Mouse (Mus musculus) WW6 (cell line): ENCODE results near the gene Nrbf2.

Experiments
- DNase-seq: peaks from one replicate; pipeline ENCODE4 v3.0.0-alpha.2; 2013; ENCODE audit warnings: low read depth, low spot score

Gene Nrbf2

GRCm38 (mm10) chr10:67295331-67295730, 10.2 kb upstream of the Nrbf2 start:
- no peak for DNase-seq

GRCm38 (mm10) chr10:67291087-67291486, 6.0 kb upstream of the Nrbf2 start:
- DNase-seq, result no peak

GRCm38 (mm10) chr10:67290622-67291021, 5.5 kb upstream of the Nrbf2 start:
- DNase-seq, result no peak

- no peak for DNase-seq
Observed at GRCm38 (mm10) chr10:67287877-67288276, 2.8 kb upstream of the Nrbf2 start.

GRCm38 (mm10) chr10:67284761-67285175, 337 bp downstream of the Nrbf2 start:
- DNase-seq, result no peak

- no peak for DNase-seq
Observed at GRCm38 (mm10) chr10:67284311-67284710, 794 bp downstream of the Nrbf2 start.

- no peak for DNase-seq
Observed at GRCm38 (mm10) chr10:67283516-67283915, 1.6 kb downstream of the Nrbf2 start.

GRCm38 (mm10) chr10:67282531-67282930, 2.6 kb downstream of the Nrbf2 start:
- no peak for DNase-seq

- no peak for DNase-seq
Observed at GRCm38 (mm10) chr10:67281852-67282251, 3.3 kb downstream of the Nrbf2 start.

- no peak for DNase-seq
Observed at GRCm38 (mm10) chr10:67275916-67276315, 9.2 kb downstream of the Nrbf2 start.

- peak; percentile 24 for DNase-seq
Observed at GRCm38 (mm10) chr10:67264852-67265251, 20.3 kb downstream of the Nrbf2 start.

- no peak for DNase-seq
Observed at GRCm38 (mm10) chr10:67253115-67253514, 32.0 kb downstream of the Nrbf2 start.

GRCm38 (mm10) chr10:67252353-67252752, 32.8 kb downstream of the Nrbf2 start:
- no peak for DNase-seq

- no peak for DNase-seq
Observed at GRCm38 (mm10) chr10:67250846-67251245, 34.3 kb downstream of the Nrbf2 start.

GRCm38 (mm10) chr10:67249486-67249885, 35.6 kb downstream of the Nrbf2 start:
- no peak for DNase-seq

GRCm38 (mm10) chr10:67247145-67247544, 38.0 kb downstream of the Nrbf2 start:
- peak; percentile 43 for DNase-seq

- DNase-seq, result no peak
Observed at GRCm38 (mm10) chr10:67230439-67230838, 54.7 kb downstream of the Nrbf2 start.

- DNase-seq, result no peak
Observed at GRCm38 (mm10) chr10:67226543-67226942, 58.6 kb downstream of the Nrbf2 start.

- no peak for DNase-seq
Observed at GRCm38 (mm10) chr10:67226109-67226508, 59.0 kb downstream of the Nrbf2 start.

GRCm38 (mm10) chr10:67225528-67225927, 59.6 kb downstream of the Nrbf2 start:
- no peak for DNase-seq

GRCm38 (mm10) chr10:67223942-67224341, 61.2 kb downstream of the Nrbf2 start:
- DNase-seq, result no peak

GRCm38 (mm10) chr10:67221284-67221683, 63.8 kb downstream of the Nrbf2 start:
- no peak for DNase-seq

GRCm38 (mm10) chr10:67220251-67220650, 64.9 kb downstream of the Nrbf2 start:
- DNase-seq, result no peak

GRCm38 (mm10) chr10:67218873-67219565, 66.1 kb downstream of the Nrbf2 start:
- no peak for DNase-seq
